Mouse (Mus musculus): ENCODE data around the gene Prickle2. TPM values are rescaled to one million over a fixed set of nuclear protein-coding genes. Genes with fewer than 3 reads are reported as not detected.
A peak's percentile ranks its signal among the peaks of the same experiment; 100 is the strongest.

The Prickle2 gene
- polyA plus RNA-seq, 1 experiment from 2014 or later = 13.6 TPM

DNA sequence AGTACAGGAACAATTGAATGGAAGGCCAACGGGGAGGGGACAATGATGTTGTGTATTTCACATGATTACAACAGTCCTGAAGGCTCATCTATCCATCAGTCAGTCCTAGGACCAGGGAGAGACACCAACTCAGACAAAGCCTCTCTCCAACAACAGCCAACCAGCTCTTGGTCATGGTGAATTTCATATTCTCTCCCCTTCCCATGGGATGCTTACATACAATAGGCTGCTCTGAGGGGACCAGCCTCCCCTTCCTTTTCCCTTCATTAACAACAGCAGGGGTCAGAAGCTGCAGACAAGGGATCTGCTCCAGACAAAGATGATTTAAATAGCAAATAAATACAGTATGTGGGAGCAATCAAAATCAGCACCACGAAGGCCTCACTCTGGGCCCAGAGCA, 57.4 kb downstream of the Prickle2 start:
- H3K4me2 ChIP-seq (ENCODE audit: low read length) = no peak overlapping the region
- H3K9me3 ChIP-seq (ENCODE audit: control insufficient read depth, low read length) = no peaks in the 10 kb centered on the region
- no peaks in the 10 kb centered on the region for H3K36me3 ChIP-seq (ENCODE audit: control insufficient read depth, insufficient read depth, low read length)
- 17% methylated on average over 2 of the region's 2 CpGs for whole genome bisulfite sequencing
- no peak overlapping the region for H3K27ac ChIP-seq (ENCODE audit: low read depth, low read length)
- H3K27me3 ChIP-seq (replicated peaks; ENCODE audit: control insufficient read depth, insufficient read depth, low read length) = no peaks in the 10 kb centered on the region
- H3K4me3 ChIP-seq (ENCODE audit: low read length) = no peak overlapping the region
- no peak for ATAC-seq
- H3K4me1 ChIP-seq (ENCODE audit: control insufficient read depth, insufficient read depth, low read depth, low read length) = no peaks in the 10 kb centered on the region
- no peak overlapping the region for H3K9ac ChIP-seq (ENCODE audit: low read depth, low read length)

DNA sequence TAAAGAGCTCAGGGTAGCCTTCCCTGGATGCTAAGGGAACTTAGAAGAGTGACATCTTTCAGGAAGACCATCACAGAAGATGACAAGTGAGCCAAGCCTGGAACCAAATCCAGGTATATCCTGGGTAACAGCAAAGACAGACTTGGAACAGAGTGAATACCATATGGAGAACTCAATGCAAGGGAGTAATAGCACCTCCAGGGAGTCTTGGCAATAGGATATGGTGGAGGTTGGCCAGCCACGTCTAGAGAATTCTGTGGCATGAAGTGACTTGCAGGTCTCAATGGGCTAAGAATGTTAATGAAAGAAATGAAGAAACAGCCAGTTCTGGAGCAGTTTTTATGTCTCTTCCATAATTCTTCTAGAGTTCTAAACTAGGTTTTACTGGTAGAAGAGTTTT, 63.0 kb downstream of the Prickle2 start:
- H3K4me2 ChIP-seq (ENCODE audit: low read length) = no peak overlapping the region
- no peaks in the 10 kb centered on the region for H3K36me3 ChIP-seq (ENCODE audit: control insufficient read depth, insufficient read depth, low read length)
- H3K9ac ChIP-seq (ENCODE audit: low read depth, low read length) = no peak overlapping the region
- ATAC-seq = no peak
- H3K9me3 ChIP-seq (ENCODE audit: control insufficient read depth, low read length) = no peaks in the 10 kb centered on the region
- no peaks in the 10 kb centered on the region; the same call in 1 of the 2 replicates for H3K4me1 ChIP-seq (ENCODE audit: control insufficient read depth, insufficient read depth, low read depth, low read length)
- 73% methylated on average over 1 of the region's 1 CpGs for WGBS
- H3K4me3 ChIP-seq (ENCODE audit: low read length) = no peak overlapping the region
- no peak overlapping the region for H3K27ac ChIP-seq (ENCODE audit: low read depth, low read length)
- no peaks in the 10 kb centered on the region for H3K27me3 ChIP-seq (replicated peaks; ENCODE audit: control insufficient read depth, insufficient read depth, low read length)

DNA sequence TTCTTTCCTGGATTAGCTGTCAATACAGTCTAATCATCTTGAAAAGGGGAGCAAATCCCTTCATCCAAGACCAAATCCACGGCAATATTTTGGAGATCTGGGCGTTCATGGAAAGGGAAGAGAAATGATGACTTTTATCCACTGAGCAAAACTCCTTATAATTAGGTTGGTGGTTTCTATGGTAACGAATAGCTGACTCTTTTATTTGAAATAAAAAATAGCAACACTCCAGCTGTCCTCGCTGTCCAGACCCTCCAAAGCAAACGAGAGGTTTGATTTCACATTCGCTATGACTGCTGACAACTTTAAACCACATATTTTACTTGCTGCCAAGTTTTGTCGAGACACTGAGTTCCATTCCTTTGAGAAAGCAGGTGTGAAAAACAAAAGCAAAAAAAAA, 64.0 kb downstream of the Prickle2 start:
- no peak overlapping the region for H3K27ac ChIP-seq (ENCODE audit: low read depth, low read length)

DNA sequence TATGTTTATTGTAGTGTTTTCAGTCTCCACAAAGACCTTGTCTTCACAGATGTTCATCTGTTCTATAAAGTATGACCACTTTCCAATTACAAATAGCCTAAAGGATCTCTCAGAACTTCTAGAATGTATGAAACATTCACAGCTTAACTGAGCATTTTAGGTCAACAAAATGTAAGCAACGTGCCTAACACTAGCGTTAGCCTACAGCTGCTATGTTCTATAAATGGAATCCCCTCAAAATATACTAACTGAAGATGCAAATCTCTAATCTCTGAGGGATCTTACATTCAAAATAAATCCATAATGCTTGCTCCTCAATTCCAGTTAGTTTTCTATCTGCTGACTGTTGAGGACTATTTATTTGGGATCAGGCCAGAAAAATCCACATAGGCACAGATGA, 65.1 kb downstream of the Prickle2 start:
- Histone ChIP-seq H3K27ac (ENCODE audit: low read depth, low read length) (no peak overlapping the region), H3K9me3 (ENCODE audit: control insufficient read depth, low read length) (no peaks in the 10 kb centered on the region), H3K9ac (ENCODE audit: low read depth, low read length) (no peak overlapping the region), H3K27me3 (replicated peaks; ENCODE audit: control insufficient read depth, insufficient read depth, low read length) (no peaks in the 10 kb centered on the region), H3K4me2 (ENCODE audit: low read length) (no peak overlapping the region), H3K36me3 (ENCODE audit: control insufficient read depth, insufficient read depth, low read length) (no peaks in the 10 kb centered on the region), H3K4me1 (ENCODE audit: control insufficient read depth, insufficient read depth, low read depth, low read length) (no peaks in the 10 kb centered on the region; the same call in 1 of the 2 replicates), H3K4me3 (ENCODE audit: low read length) (no peak overlapping the region)
- no peak for ATAC-seq
- WGBS = 94% methylated on average over 2 of the region's 2 CpGs

More for the DNA sequence above, 64.0 kb downstream of the Prickle2 start:
- Histone ChIP-seq H3K36me3 (ENCODE audit: control insufficient read depth, insufficient read depth, low read length) (no peaks in the 10 kb centered on the region), H3K4me2 (ENCODE audit: low read length) (no peak overlapping the region), H3K27me3 (replicated peaks; ENCODE audit: control insufficient read depth, insufficient read depth, low read length) (no peaks in the 10 kb centered on the region), H3K4me3 (ENCODE audit: low read length) (no peak overlapping the region), H3K9ac (ENCODE audit: low read depth, low read length) (no peak overlapping the region), H3K9me3 (ENCODE audit: control insufficient read depth, low read length) (no peaks in the 10 kb centered on the region), H3K4me1 (ENCODE audit: control insufficient read depth, insufficient read depth, low read depth, low read length) (no peaks in the 10 kb centered on the region; the same call in 1 of the 2 replicates)
- 55% methylated on average over 7 of the region's 7 CpGs for WGBS
- ATAC-seq = no peak

DNA sequence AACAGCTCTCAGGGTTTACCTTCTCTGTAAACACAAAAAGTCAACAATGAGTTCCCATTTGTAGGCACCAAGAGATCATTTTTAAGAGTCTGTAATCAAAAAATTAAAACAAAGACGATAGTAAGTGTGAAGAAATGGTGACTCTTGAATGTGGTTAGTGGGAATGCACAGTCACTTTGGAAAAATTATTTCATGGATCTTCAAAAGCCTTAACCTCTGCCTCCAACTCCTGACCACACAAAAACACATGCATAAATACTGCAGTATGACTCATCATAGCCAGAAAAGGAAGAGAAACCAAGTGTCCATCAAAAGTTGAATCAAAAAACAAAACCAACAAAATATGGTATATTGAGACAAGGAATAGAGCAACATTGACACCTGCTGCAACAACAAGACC, 69.5 kb downstream of the Prickle2 start:
- H3K4me3 ChIP-seq (ENCODE audit: low read length) = no peak overlapping the region
- no peak overlapping the region for H3K27ac ChIP-seq (ENCODE audit: low read depth, low read length)
- no peak for ATAC-seq
- WGBS = 83% methylated on average over 1 of the region's 1 CpGs
- no peaks in the 10 kb centered on the region for H3K4me1 ChIP-seq (ENCODE audit: control insufficient read depth, insufficient read depth, low read depth, low read length)
- H3K27me3 ChIP-seq (replicated peaks; ENCODE audit: control insufficient read depth, insufficient read depth, low read length) = no peaks in the 10 kb centered on the region
- no peaks in the 10 kb centered on the region for H3K36me3 ChIP-seq (ENCODE audit: control insufficient read depth, insufficient read depth, low read length)
- H3K9ac ChIP-seq (ENCODE audit: low read depth, low read length) = no peak overlapping the region
- no peak overlapping the region for H3K4me2 ChIP-seq (ENCODE audit: low read length)
- H3K9me3 ChIP-seq (ENCODE audit: control insufficient read depth, low read length) = no peaks in the 10 kb centered on the region

DNA sequence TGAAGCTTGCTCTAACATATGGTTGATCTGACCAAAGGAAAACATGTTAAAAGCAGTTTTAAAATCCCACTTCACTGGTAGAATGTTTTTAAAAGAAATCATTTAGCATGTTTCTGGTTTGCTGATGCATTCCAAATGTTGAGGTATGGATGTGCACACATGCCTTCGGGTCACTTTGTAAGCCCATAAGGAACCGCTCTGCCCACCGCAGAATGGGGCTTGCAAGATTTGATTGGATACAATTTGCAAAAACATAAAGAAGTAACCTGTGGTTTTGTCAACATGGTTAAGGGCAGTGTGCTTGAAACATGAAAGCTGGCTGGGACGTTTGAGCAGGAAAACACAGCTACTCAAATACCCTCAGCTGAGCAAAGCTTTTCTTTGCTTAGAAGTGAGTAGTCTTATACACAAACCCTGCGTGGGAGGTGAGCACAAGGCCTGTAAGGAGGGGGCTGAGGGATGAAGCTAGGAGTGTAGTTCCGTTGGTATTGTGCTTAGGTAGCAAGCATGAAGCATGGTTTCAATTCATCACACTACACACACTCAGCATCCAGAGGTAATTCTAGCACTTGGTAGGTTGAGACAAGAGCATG, 71.0 kb downstream of the Prickle2 start:
- Histone ChIP-seq H3K4me2 (ENCODE audit: low read length) (no peak overlapping the region), H3K9ac (ENCODE audit: low read depth, low read length) (no peak overlapping the region), H3K4me1 (ENCODE audit: control insufficient read depth, insufficient read depth, low read depth, low read length) (no peaks in the 10 kb centered on the region), H3K9me3 (ENCODE audit: control insufficient read depth, low read length) (no peaks in the 10 kb centered on the region), H3K27me3 (replicated peaks; ENCODE audit: control insufficient read depth, insufficient read depth, low read length) (no peaks in the 10 kb centered on the region), H3K4me3 (ENCODE audit: low read length) (no peak overlapping the region), H3K27ac (ENCODE audit: low read depth, low read length) (no peak overlapping the region), H3K36me3 (ENCODE audit: control insufficient read depth, insufficient read depth, low read length) (no peaks in the 10 kb centered on the region)
- ATAC-seq = no peak
- WGBS = 84% methylated on average over 6 of the region's 6 CpGs

DNA sequence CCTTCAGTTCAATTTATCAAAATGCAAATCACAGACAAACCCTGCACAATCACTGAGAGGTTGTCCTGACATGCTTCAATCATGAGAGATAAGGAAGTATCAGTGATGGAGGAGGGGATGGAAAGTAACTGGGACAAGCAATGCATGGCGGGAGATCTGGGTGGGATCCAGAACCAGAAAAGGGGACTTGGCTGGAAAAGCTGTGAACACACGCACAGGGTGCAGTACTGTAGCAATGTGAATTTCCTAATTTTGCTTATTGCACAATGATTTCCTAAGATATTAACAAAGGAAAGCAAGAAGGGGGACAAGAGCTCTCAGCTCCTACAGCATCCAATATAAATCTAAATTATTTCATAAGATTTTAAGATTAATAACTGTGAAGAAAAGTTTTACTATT, 75.0 kb downstream of the Prickle2 start:
- Histone ChIP-seq H3K4me3 (ENCODE audit: low read length) (no peak overlapping the region), H3K27ac (ENCODE audit: low read depth, low read length) (no peak overlapping the region), H3K27me3 (replicated peaks; ENCODE audit: control insufficient read depth, insufficient read depth, low read length) (no peaks in the 10 kb centered on the region), H3K9ac (ENCODE audit: low read depth, low read length) (no peak overlapping the region), H3K4me1 (ENCODE audit: control insufficient read depth, insufficient read depth, low read depth, low read length) (peaks cover 6% of the 10 kb centered on the region; the same call in 1 of the 2 replicates), H3K4me2 (ENCODE audit: low read length) (no peak overlapping the region), H3K9me3 (ENCODE audit: control insufficient read depth, low read length) (no peaks in the 10 kb centered on the region), H3K36me3 (ENCODE audit: control insufficient read depth, insufficient read depth, low read length) (no peaks in the 10 kb centered on the region)
- ATAC-seq = no peak
- 85% methylated on average over 2 of the region's 2 CpGs for WGBS

DNA sequence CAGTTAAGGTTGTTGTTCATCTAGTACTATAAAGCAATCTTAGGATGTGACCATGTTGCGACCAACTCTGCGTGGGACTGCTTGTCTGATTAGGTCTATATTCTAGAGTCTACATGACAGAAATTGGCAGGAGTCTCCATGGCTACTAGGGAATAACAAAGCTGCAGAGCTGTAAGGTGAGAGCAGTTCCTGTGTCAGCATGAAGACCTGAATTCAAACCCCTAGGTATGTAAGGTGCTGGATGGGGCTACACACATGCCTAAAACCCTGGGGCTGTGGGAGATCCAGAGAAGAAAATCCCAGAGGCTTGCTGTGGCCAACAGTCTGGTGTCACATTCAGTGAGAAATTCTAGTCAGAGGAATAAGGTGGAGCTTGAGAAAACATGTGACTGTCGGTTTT, 78.2 kb downstream of the Prickle2 start:
- Histone ChIP-seq H3K4me2 (ENCODE audit: low read length) (no peak overlapping the region), H3K4me1 (ENCODE audit: control insufficient read depth, insufficient read depth, low read depth, low read length) (peaks cover 6% of the 10 kb centered on the region; the same call in 1 of the 2 replicates), H3K4me3 (ENCODE audit: low read length) (no peak overlapping the region), H3K27ac (ENCODE audit: low read depth, low read length) (peak overlapping the region; percentile 51; the same call in 1 of the 2 replicates), H3K9me3 (ENCODE audit: control insufficient read depth, low read length) (no peaks in the 10 kb centered on the region), H3K36me3 (ENCODE audit: control insufficient read depth, insufficient read depth, low read length) (no peaks in the 10 kb centered on the region), H3K9ac (ENCODE audit: low read depth, low read length) (no peak overlapping the region), H3K27me3 (replicated peaks; ENCODE audit: control insufficient read depth, insufficient read depth, low read length) (no peaks in the 10 kb centered on the region)
- WGBS = 85% methylated on average over 3 of the region's 3 CpGs
- no peak for ATAC-seq

DNA sequence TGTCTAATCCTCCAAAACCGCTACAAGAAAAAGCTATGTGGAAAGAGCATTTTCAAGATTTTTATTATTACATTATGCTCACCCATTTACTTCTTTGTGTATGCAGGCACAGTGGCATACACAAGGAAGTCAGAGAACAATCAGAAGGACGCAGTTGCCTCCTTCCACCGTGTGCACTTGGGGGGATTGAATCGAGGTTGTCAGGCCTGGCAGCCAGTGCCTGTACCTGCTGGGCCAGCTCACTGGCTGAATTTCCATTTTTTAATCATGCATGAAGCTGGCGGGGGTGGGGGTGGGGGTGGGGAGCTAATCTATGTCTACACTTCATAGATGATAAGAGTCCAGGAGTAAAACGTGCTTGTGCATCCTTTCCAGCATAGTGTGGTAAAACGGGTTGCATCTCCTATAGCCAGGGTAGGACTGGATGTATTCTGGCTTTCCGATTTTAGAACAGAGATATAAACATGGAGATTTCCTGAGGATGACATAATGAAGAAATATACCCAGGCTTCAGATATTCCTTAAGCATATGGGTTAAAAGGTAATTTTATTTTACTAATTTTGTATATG, 78.8 kb downstream of the Prickle2 start:
- 46% methylated on average over 8 of the region's 8 CpGs for WGBS
- H3K9ac ChIP-seq (ENCODE audit: low read depth, low read length) = no peak overlapping the region
- H3K27ac ChIP-seq (ENCODE audit: low read depth, low read length) = peak overlapping the region; percentile 64
- H3K36me3 ChIP-seq (ENCODE audit: control insufficient read depth, insufficient read depth, low read length) = no peaks in the 10 kb centered on the region
- H3K4me2 ChIP-seq (ENCODE audit: low read length) = no peak overlapping the region
- no peaks in the 10 kb centered on the region for H3K27me3 ChIP-seq (replicated peaks; ENCODE audit: control insufficient read depth, insufficient read depth, low read length)
- H3K9me3 ChIP-seq (ENCODE audit: control insufficient read depth, low read length) = no peaks in the 10 kb centered on the region
- H3K4me1 ChIP-seq (ENCODE audit: control insufficient read depth, insufficient read depth, low read depth, low read length) = peaks cover 6% of the 10 kb centered on the region; the same call in 1 of the 2 replicates
- no peak overlapping the region for H3K4me3 ChIP-seq (ENCODE audit: low read length)
- ATAC-seq = peak; percentile 71; the same call in 1 of the 2 replicates
